Mouse (Mus musculus) MEL (cell line): ENCODE results near the gene Zfp773.

Experiments used
- CTCF ChIP-seq, 3 experiments: IDR thresholded peaks in 2 of 3; conservative IDR thresholded peaks in 1 of 3; 2 replicates each; pipeline ENCODE4 v1.5.1; 2011 to 2012; ENCODE audit warnings: low read length in 3 of 3, low read depth in 2 of 3, mild to moderate bottlenecking in 2 of 3, improper control_type of control experiment in 1 of 3, inconsistent platforms in 1 of 3, mixed read lengths in 1 of 3, moderate library complexity in 1 of 3; ENCODE audit not compliant: control insufficient read depth in 1 of 3, insufficient read depth in 1 of 3, poor library complexity in 1 of 3, severe bottlenecking in 1 of 3
- E2F4 ChIP-seq: IDR thresholded peaks from 2 replicates; pipeline ENCODE4 v1.6.1; 2011; ENCODE audit warnings: low read depth, low read length, improper control_type of control experiment, borderline replicate concordance
- MAFK ChIP-seq: IDR thresholded peaks from 2 replicates; pipeline ENCODE4 v1.6.1; 2011; ENCODE audit warnings: low read depth, mild to moderate bottlenecking, low read length, improper control_type of control experiment, borderline replicate concordance
- ZKSCAN1 ChIP-seq: IDR thresholded peaks from 2 replicates; pipeline ENCODE4 v1.6.1; 2012; ENCODE audit warnings: low read depth, mild to moderate bottlenecking, inconsistent platforms, low read length, improper control_type of control experiment, moderate library complexity

- TF ChIP-seq E2F4 (no peak), CTCF (IDR thresholded peaks at IDR 0.05 in 2 of 3, conservative IDR thresholded peaks at IDR 0.05 in 1 of 3; ENCODE audit: control insufficient read depth in 1 of 3, insufficient read depth in 1 of 3, low read depth in 2 of 3, low read length in 3 of 3, poor library complexity in 1 of 3, severe bottlenecking in 1 of 3) (no peak), ZKSCAN1 (no peak), MAFK (no peak)
Measured at GRCm38 (mm10) chr7:7132751-7133150, 3.8 kb downstream of the Zfp773 start.
